Mouse (Mus musculus) hindlimb bud, embryonic 11.5 days (tissue): ENCODE measurements around the gene Dock4.

Experiments
- DNase-seq: peaks from one replicate; pipeline ENCODE4 v3.0.0-alpha.2; 2012; ENCODE audit warnings: low read depth, low spot score; ENCODE audit errors: extremely low spot score

Dock4 gene

GRCm38 (mm10) chr12:40730756-40731155, 285.0 kb downstream of the Dock4 start:
- DNase-seq, result no peak

GRCm38 (mm10) chr12:40745501-40745900, 299.7 kb downstream of the Dock4 start:
- DNase-seq, result no peak

- no peak for DNase-seq
These were observed 300.3 kb downstream of the Dock4 start for GRCm38 (mm10) chr12:40746081-40746480.

GRCm38 (mm10) chr12:40759281-40759680, 313.5 kb downstream of the Dock4 start:
- DNase-seq, result no peak

- no peak for DNase-seq
These were observed 321.6 kb downstream of the Dock4 start for GRCm38 (mm10) chr12:40767258-40767816.

- DNase-seq, result no peak
These were observed 327.3 kb downstream of the Dock4 start for GRCm38 (mm10) chr12:40773091-40773490.

- DNase-seq, result no peak
These were observed 335.8 kb downstream of the Dock4 start for GRCm38 (mm10) chr12:40781554-40781953.

- no peak for DNase-seq
These were observed 342.9 kb downstream of the Dock4 start for GRCm38 (mm10) chr12:40788621-40789111.

- DNase-seq, result no peak
These were observed 343.9 kb downstream of the Dock4 start for GRCm38 (mm10) chr12:40789379-40790361.

GRCm38 (mm10) chr12:40791221-40791620, 345.5 kb downstream of the Dock4 start:
- DNase-seq, result no peak

GRCm38 (mm10) chr12:40792184-40792650, 346.5 kb downstream of the Dock4 start:
- no peak for DNase-seq

- no peak for DNase-seq
These were observed 348.3 kb downstream of the Dock4 start for GRCm38 (mm10) chr12:40794066-40794465.

- no peak for DNase-seq
These were observed 349.0 kb downstream of the Dock4 start for GRCm38 (mm10) chr12:40794756-40795155.

- no peak for DNase-seq
These were observed 350.0 kb downstream of the Dock4 start for GRCm38 (mm10) chr12:40795768-40796167.

GRCm38 (mm10) chr12:40796813-40797491, 351.2 kb downstream of the Dock4 start:
- DNase-seq, result no peak

GRCm38 (mm10) chr12:40797561-40798343, 352.0 kb downstream of the Dock4 start:
- no peak for DNase-seq

- DNase-seq, result no peak
These were observed 352.7 kb downstream of the Dock4 start for GRCm38 (mm10) chr12:40798344-40799017.

- DNase-seq, result no peak
These were observed 355.7 kb downstream of the Dock4 start for GRCm38 (mm10) chr12:40801456-40801855.

- DNase-seq, result no peak
These were observed 359.5 kb downstream of the Dock4 start for GRCm38 (mm10) chr12:40805257-40805656.

- no peak for DNase-seq
These were observed 362.2 kb downstream of the Dock4 start for GRCm38 (mm10) chr12:40807916-40808315.
